Mouse (Mus musculus): ENCODE results near the gene Usp50. TPM values are rescaled to one million over a fixed set of nuclear protein-coding genes. Genes with fewer than 3 reads are reported as not detected.

The Usp50 gene
- polyA plus RNA-seq (2014; fragmentation: Nextera tagmentation; extraction: Ambion mirVana), result 3.0 and 3.8 TPM in 2 replicates

DNA sequence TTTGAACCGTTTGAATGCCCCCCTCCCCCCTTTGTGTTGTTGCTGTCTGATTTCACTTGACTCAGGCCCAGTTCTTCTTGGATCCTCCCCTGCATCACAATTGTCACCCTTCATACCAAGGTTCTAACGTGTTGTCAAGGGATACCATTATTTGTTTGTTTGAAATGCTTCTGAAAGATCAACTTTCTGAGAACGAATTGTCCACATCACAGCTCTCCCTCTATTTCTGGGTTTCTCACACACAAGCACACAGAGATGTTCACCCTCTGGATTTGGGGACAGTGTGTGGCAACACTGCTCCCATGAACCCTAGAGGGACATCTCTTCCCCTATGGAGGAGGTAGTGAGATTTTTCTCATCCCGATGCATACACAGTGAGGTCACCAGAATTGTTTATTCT, at the start of gene Usp50:
Gene Usp50, minus strand, starts transcription at position 101 of the 400 bp plus-strand sequence.
- no peak for DNase-seq (ENCODE audit: low spot score)
- no peaks in the 10 kb centered on the region for H3K9me3 ChIP-seq (ENCODE audit: control insufficient read depth, low read length)

DNA sequence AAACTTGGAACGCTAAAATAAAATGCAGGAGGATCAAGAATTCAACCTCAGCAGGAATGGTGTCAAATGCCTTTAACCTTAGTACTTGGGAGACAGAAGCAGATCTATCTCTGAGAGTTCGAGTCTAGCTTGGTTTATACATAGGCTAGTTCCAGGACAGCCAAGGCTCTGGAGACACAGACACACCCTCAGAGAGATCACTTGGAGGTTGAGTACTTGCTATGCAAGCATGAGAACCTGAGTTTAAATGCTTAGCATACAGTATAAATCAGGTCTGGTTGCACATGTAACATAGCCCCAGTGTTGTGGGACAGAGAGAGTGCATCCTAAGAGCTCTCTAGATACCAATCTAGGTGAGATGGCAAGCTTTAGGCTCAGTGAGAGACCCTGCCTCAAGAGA, 34.1 kb upstream of the Usp50 start:
- Histone ChIP-seq H3K9ac (ENCODE audit: low read depth, low read length) (no peak overlapping the region), H3K4me3 (ENCODE audit: low read depth, low read length) (no peak overlapping the region), H3K27ac (ENCODE audit: low read depth, low read length) (no peak overlapping the region), H3K4me1 (replicated peaks; ENCODE audit: control insufficient read depth, insufficient read depth, low read length) (peaks cover 14% of the 10 kb centered on the region), H3K27me3 (replicated peaks; ENCODE audit: control insufficient read depth, insufficient read depth, low read length) (no peaks in the 10 kb centered on the region), H3K4me2 (no peak overlapping the region), H3K9me3 (ENCODE audit: control insufficient read depth, low read length) (no peaks in the 10 kb centered on the region), H3K36me3 (ENCODE audit: control insufficient read depth, insufficient read depth, low read length) (peaks cover 14% of the 10 kb centered on the region; the same call in 1 of the 2 replicates)
- ATAC-seq (replicated peaks; ENCODE audit: low FRiP score) (no peak), DNase-seq (ENCODE audit: low spot score) (no peak)
- 67% methylated on average over 2 of the region's 2 CpGs for WGBS

More for the DNA sequence above, at the start of gene Usp50:
- no peak within 1 kb of the TSS for H3K27ac ChIP-seq (ENCODE audit: low read depth, low read length)
- H3K4me1 ChIP-seq (replicated peaks; ENCODE audit: control insufficient read depth, insufficient read depth, low read length), result peaks cover 5% of the 10 kb centered on the region
- no peak within 1 kb of the TSS for H3K4me3 ChIP-seq (ENCODE audit: low read depth, low read length)
- H3K27me3 ChIP-seq (replicated peaks; ENCODE audit: control insufficient read depth, insufficient read depth, low read length), result no peaks in the 10 kb centered on the region
- H3K4me2 ChIP-seq, result no peak within 1 kb of the TSS
- ATAC-seq (replicated peaks; ENCODE audit: low FRiP score), result no peak
- no peak within 1 kb of the TSS for H3K9ac ChIP-seq (ENCODE audit: low read depth, low read length)
- H3K36me3 ChIP-seq (ENCODE audit: control insufficient read depth, insufficient read depth, low read length), result no peaks in the 10 kb centered on the region
- 64% methylated on average over 4 of the region's 4 CpGs for WGBS

DNA sequence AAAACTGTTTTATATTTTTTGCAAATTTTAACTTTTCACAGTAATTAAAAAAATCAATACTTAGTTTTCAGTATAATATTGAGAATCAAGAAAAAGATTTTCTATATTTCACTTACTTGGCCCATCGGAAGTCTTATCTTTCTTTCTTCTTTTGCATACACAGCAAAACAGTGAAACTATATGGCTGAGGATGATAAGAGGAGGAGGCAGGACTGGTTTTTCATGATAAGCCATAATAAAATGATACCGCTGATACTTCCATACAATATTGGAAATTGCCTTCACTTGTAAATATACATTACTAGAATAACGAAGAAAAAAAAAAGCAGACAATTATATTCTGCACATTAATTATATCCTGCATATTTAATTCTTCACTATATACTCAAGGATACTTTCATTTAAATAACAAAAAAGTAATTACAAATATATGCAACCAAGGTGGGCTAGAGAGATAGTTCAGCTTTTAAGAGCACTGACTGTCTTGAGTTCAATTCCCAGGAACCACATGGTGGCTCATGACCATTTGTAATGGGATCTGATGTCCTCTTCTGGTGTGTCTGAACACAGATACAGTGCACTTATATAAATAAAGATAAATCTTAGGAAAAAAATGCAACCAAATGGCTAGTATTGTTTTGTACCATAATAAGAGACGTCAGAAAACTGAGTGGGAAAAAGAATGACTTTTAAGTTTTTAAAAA, 33.5 kb upstream of the Usp50 start:
- no peaks in the 10 kb centered on the region for H3K9me3 ChIP-seq (ENCODE audit: control insufficient read depth, low read length)
- H3K4me2 ChIP-seq, result no peak overlapping the region
- WGBS, result 63% methylated on average over 4 of the region's 4 CpGs
- peaks cover 14% of the 10 kb centered on the region for H3K4me1 ChIP-seq (replicated peaks; ENCODE audit: control insufficient read depth, insufficient read depth, low read length)
- ATAC-seq (replicated peaks; ENCODE audit: low FRiP score) (peak; percentile 75), DNase-seq (ENCODE audit: low spot score) (no peak)
- no peak overlapping the region for H3K9ac ChIP-seq (ENCODE audit: low read depth, low read length)
- H3K27me3 ChIP-seq (replicated peaks; ENCODE audit: control insufficient read depth, insufficient read depth, low read length), result no peaks in the 10 kb centered on the region
- H3K36me3 ChIP-seq (ENCODE audit: control insufficient read depth, insufficient read depth, low read length), result peaks cover 14% of the 10 kb centered on the region; the same call in 1 of the 2 replicates
- no peak overlapping the region for H3K4me3 ChIP-seq (ENCODE audit: low read depth, low read length)
- no peak overlapping the region for H3K27ac ChIP-seq (ENCODE audit: low read depth, low read length)

DNA sequence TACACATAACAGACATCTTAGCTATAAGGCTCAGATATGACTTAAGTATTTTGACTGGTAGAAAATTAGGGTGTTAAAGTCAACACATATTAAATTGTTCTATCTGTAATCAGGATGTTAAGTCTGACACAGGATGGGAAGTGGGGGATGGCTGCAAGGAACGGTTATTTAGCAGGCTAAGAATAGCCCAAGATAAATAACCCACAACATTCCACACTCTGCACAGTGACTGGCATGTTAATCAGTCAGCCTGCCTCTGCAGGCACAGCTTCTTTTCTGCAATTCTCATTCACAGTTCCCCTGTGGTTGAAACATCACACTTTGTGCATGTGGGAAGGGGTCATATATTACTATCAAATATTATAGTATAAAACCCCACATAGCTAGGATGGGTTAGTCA, 32.6 kb upstream of the Usp50 start:
- DNase-seq (ENCODE audit: low spot score) (no peak), ATAC-seq (replicated peaks; ENCODE audit: low FRiP score) (peak; percentile 69; the same call in 1 of the 2 replicates)
- Histone ChIP-seq H3K9ac (ENCODE audit: low read depth, low read length) (no peak overlapping the region), H3K36me3 (ENCODE audit: control insufficient read depth, insufficient read depth, low read length) (peaks cover 16% of the 10 kb centered on the region), H3K9me3 (ENCODE audit: control insufficient read depth, low read length) (no peaks in the 10 kb centered on the region), H3K4me1 (replicated peaks; ENCODE audit: control insufficient read depth, insufficient read depth, low read length) (peaks cover 14% of the 10 kb centered on the region), H3K27ac (ENCODE audit: low read depth, low read length) (no peak overlapping the region), H3K4me2 (no peak overlapping the region), H3K27me3 (replicated peaks; ENCODE audit: control insufficient read depth, insufficient read depth, low read length) (no peaks in the 10 kb centered on the region), H3K4me3 (ENCODE audit: low read depth, low read length) (no peak overlapping the region)
- WGBS, result 21% methylated on average over 1 of the region's 1 CpGs

DNA sequence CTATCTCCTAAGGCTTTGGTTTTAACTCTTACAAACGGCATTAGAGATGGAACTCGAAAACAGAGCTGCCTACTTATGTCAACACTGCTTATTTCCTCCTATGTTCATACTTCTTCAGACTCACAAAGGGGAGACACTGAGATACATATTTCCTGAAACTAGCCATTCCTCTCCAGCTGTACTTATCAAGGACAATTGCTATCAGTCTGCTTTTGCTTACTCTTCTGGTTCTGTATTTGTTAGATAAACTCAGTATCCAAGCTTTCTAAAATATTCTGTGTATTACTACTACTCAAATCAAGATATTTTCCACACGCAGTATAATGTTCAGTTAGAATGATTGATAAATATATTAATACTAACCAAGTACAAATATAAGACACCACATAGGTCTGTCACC, 18.7 kb upstream of the Usp50 start:
- DNase-seq (ENCODE audit: low spot score), result no peak
- no peaks in the 10 kb centered on the region for H3K9me3 ChIP-seq (ENCODE audit: control insufficient read depth, low read length)
- H3K27me3 ChIP-seq (replicated peaks; ENCODE audit: control insufficient read depth, insufficient read depth, low read length), result no peaks in the 10 kb centered on the region
- H3K4me2 ChIP-seq, result no peak overlapping the region
- 81% methylated on average over 3 of the region's 3 CpGs for WGBS
- H3K4me1 ChIP-seq (replicated peaks; ENCODE audit: control insufficient read depth, insufficient read depth, low read length), result no peaks in the 10 kb centered on the region
- no peak overlapping the region for H3K27ac ChIP-seq (ENCODE audit: low read depth, low read length)
- no peak overlapping the region for H3K9ac ChIP-seq (ENCODE audit: low read depth, low read length)
- peaks cover 11% of the 10 kb centered on the region; the same call in 1 of the 2 replicates for H3K36me3 ChIP-seq (ENCODE audit: control insufficient read depth, insufficient read depth, low read length)
- no peak overlapping the region for H3K4me3 ChIP-seq (ENCODE audit: low read depth, low read length)
- no peak for ATAC-seq (replicated peaks; ENCODE audit: low FRiP score)

DNA sequence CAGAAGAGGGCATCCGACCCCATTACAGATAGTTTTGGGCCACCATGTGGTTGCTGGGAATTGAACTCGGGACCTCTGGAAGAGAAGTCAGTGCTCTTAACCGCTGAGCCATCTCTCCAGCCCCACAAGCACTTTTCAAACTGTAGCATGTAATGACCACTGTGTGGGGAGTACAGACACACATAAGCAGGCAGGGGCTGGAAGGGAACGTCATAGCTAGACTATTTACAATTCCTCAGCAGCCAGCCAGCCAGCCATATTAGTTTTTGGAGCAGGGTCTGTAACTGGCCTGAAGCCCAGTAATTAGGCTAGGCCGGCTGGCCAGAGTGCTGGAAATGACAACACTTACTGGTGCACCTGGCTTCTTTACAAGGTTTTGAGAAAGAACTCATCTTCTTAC, 15.2 kb upstream of the Usp50 start:
- no peak for ATAC-seq (replicated peaks; ENCODE audit: low FRiP score)
- no peaks in the 10 kb centered on the region for H3K9me3 ChIP-seq (ENCODE audit: control insufficient read depth, low read length)
- H3K4me3 ChIP-seq (ENCODE audit: low read depth, low read length), result no peak overlapping the region
- no peaks in the 10 kb centered on the region for H3K4me1 ChIP-seq (replicated peaks; ENCODE audit: control insufficient read depth, insufficient read depth, low read length)
- DNase-seq (ENCODE audit: low spot score), result no peak
- no peak overlapping the region for H3K4me2 ChIP-seq
- WGBS, result 89% methylated on average over 5 of the region's 5 CpGs
- H3K9ac ChIP-seq (ENCODE audit: low read depth, low read length), result no peak overlapping the region
- H3K36me3 ChIP-seq (ENCODE audit: control insufficient read depth, insufficient read depth, low read length), result peaks cover 19% of the 10 kb centered on the region; the same call in 1 of the 2 replicates
- H3K27me3 ChIP-seq (replicated peaks; ENCODE audit: control insufficient read depth, insufficient read depth, low read length), result no peaks in the 10 kb centered on the region
- no peak overlapping the region for H3K27ac ChIP-seq (ENCODE audit: low read depth, low read length)

DNA sequence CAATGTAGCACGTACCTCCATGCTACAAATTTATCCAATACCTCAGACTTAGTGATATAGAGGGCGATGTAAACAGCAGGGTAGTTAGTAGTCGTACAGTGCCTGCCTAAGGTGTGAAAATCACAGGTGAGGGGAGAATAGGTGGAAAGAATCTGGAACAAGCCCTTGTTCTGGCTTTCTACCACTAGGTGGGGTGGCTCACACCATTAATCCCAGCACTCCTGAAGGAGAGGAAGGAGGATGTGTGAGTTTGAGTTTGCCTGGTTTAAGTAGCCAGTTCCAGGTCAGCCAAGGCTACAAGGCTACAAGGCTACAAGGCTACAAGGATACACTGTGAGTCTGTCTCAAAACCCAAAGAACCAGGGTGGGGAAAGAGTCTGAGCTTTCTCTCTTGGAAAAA, 12.4 kb upstream of the Usp50 start:
- ATAC-seq (replicated peaks; ENCODE audit: low FRiP score), result no peak
- H3K4me1 ChIP-seq (replicated peaks; ENCODE audit: control insufficient read depth, insufficient read depth, low read length), result no peaks in the 10 kb centered on the region
- H3K9me3 ChIP-seq (ENCODE audit: control insufficient read depth, low read length), result no peaks in the 10 kb centered on the region
- no peaks in the 10 kb centered on the region for H3K27me3 ChIP-seq (replicated peaks; ENCODE audit: control insufficient read depth, insufficient read depth, low read length)
- peaks cover 27% of the 10 kb centered on the region for H3K36me3 ChIP-seq (ENCODE audit: control insufficient read depth, insufficient read depth, low read length)
- H3K4me2 ChIP-seq, result no peak overlapping the region
- DNase-seq (ENCODE audit: low spot score), result no peak
- no peak overlapping the region for H3K4me3 ChIP-seq (ENCODE audit: low read depth, low read length)
- H3K9ac ChIP-seq (ENCODE audit: low read depth, low read length), result no peak overlapping the region
- 82% methylated on average over 3 of the region's 3 CpGs for WGBS
- no peak overlapping the region for H3K27ac ChIP-seq (ENCODE audit: low read depth, low read length)

DNA sequence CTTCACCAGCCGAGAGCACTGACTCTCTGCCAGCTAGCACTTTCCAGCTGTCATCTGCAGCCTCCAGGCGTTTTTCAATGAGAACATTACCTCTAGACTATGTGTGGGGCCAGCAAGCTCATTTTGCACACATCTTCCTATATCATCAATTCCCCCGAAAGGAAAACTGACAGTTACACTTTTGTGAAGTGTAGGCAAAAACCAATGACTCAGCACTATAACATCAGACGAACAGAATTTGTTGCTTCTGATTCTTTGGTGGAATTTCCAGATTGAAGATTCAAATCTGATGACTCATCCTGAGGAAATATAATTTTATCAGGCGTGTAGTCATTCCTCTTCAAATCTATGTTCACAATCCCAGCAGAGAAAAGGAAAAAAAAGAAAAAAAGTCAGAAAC, 9.3 kb upstream of the Usp50 start:
- H3K4me3 ChIP-seq (ENCODE audit: low read depth, low read length), result no peak overlapping the region
- no peak overlapping the region for H3K4me2 ChIP-seq
- DNase-seq (ENCODE audit: low spot score), result no peak
- H3K9me3 ChIP-seq (ENCODE audit: control insufficient read depth, low read length), result no peaks in the 10 kb centered on the region
- H3K9ac ChIP-seq (ENCODE audit: low read depth, low read length), result no peak overlapping the region
- no peak overlapping the region for H3K27ac ChIP-seq (ENCODE audit: low read depth, low read length)
- ATAC-seq (replicated peaks; ENCODE audit: low FRiP score), result no peak
- 74% methylated on average over 5 of the region's 5 CpGs for WGBS
- H3K36me3 ChIP-seq (ENCODE audit: control insufficient read depth, insufficient read depth, low read length), result peaks cover 25% of the 10 kb centered on the region
- H3K4me1 ChIP-seq (replicated peaks; ENCODE audit: control insufficient read depth, insufficient read depth, low read length), result peaks cover 5% of the 10 kb centered on the region
- no peaks in the 10 kb centered on the region for H3K27me3 ChIP-seq (replicated peaks; ENCODE audit: control insufficient read depth, insufficient read depth, low read length)

DNA sequence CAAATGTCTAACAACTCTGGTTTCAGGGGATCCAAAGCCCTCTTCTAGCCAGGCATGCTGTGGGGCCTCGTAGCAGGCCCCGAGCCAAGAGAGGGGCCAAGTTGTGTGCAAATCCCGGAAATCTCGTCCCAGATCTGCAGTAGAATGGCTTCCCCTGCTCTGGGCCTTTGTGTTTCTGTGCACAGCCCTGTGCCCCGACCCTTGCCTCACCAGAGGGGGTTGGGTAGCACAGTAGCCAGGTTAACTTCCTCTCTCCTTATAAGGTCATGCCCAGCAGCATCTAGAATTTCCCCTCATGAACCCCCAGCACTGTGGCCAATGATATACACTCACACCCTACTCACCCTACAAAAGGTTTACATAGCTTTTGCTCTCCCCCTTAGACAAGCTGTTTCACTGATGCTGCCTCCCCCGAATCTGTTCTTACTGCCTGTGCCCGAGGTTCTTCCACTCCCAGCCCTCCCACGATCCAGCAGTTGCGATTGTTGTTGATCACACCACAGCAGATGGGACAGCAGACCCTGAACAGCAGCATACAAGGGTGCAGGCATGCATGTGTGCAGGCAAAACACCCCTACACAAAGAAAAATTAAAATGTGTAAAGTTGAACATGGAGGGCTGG, 4.6 kb upstream of the Usp50 start:
- Histone ChIP-seq H3K9ac (ENCODE audit: low read depth, low read length) (no peak overlapping the region), H3K27me3 (replicated peaks; ENCODE audit: control insufficient read depth, insufficient read depth, low read length) (no peaks in the 10 kb centered on the region), H3K4me3 (ENCODE audit: low read depth, low read length) (no peak overlapping the region), H3K36me3 (ENCODE audit: control insufficient read depth, insufficient read depth, low read length) (peaks cover 14% of the 10 kb centered on the region), H3K9me3 (ENCODE audit: control insufficient read depth, low read length) (no peaks in the 10 kb centered on the region), H3K4me2 (no peak overlapping the region), H3K27ac (ENCODE audit: low read depth, low read length) (no peak overlapping the region), H3K4me1 (replicated peaks; ENCODE audit: control insufficient read depth, insufficient read depth, low read length) (peaks cover 5% of the 10 kb centered on the region)
- no peak for ATAC-seq (replicated peaks; ENCODE audit: low FRiP score)
- DNase-seq (ENCODE audit: low spot score), result no peak
- 51% methylated on average over 9 of the region's 9 CpGs for WGBS
